Mouse (Mus musculus) forebrain, embryonic 10.5 days (tissue): Measurements from ENCODE around the gene Nrxn2. TPM values are rescaled to one million over a fixed set of nuclear protein-coding genes. Genes with fewer than 3 reads are reported as not detected.

Experiments
- DNase-seq: peaks from one replicate; pipeline ENCODE4 v3.0.0-alpha.2; 2017; ENCODE audit warnings: low spot score; ENCODE audit errors: extremely low spot score
- H3K27ac ChIP-seq: fragments of 300-500 bp; sonication (generic); 2 replicates; pipeline ENCODE4 v1.5.1; 2016; ENCODE audit warnings: mild to moderate bottlenecking
- H3K27me3 ChIP-seq: fragments of 300-500 bp; sonication (generic); 2 replicates; pipeline ENCODE4 v1.6.1; 2016; ENCODE audit warnings: mild to moderate bottlenecking; ENCODE audit not compliant: poor library complexity, severe bottlenecking
- H3K36me3 ChIP-seq: fragments of 300-500 bp; sonication (generic); replicated peaks from 2 replicates; pipeline ENCODE4 v1.6.1; 2016; ENCODE audit warnings: mild to moderate bottlenecking, moderate library complexity
- H3K4me1 ChIP-seq: fragments of 300-500 bp; sonication (generic); 2 replicates; pipeline ENCODE4 v1.6.1; 2016
- H3K4me3 ChIP-seq: fragments of 300-500 bp; sonication (generic); 2 replicates; pipeline ENCODE4 v1.5.1; 2016; ENCODE audit warnings: mild to moderate bottlenecking, moderate library complexity
- H3K9me3 ChIP-seq: fragments of 300-500 bp; sonication (generic); 2 replicates; pipeline ENCODE4 v1.6.1; 2016; ENCODE audit warnings: mild to moderate bottlenecking, moderate library complexity
- WGBS: fragments of 180-500 bp; shearing (Covaris S2); methylation state at CpG from one replicate; pipeline ENCODE4 v1.1.7; 2016; 5-methylcytosine and 5-hydroxymethylcytosine counted together
- polyA plus RNA-seq: library from polyadenylated mRNA; unstranded; fragments of >200 nt; fragmentation: Nextera tagmentation; extraction: Ambion mirVana; gene quantifications from 2 replicates; pipeline ENCODE4 v1.2.1, GENCODE M21; 2016

Nrxn2 gene
- polyA plus RNA-seq, 1 experiment from 2014 or later, result 3.1 TPM

- 85% methylated on average over 4 of the region's 4 CpGs for WGBS
- Histone ChIP-seq H3K4me3 (no peak overlapping the region), H3K9me3 (no peaks in the 10 kb centered on the region), H3K27me3 (0 out of 2 replicates have a peak, but pooled peaks cover 4% of the 10 kb centered on the region), H3K4me1 (peaks cover 42% of the 10 kb centered on the region), H3K27ac (no peak overlapping the region), H3K36me3 (peaks cover 36% of the 10 kb centered on the region)
- no peak for DNase-seq
Measured at GRCm38 (mm10) chr19:6382323-6382924, 36.1 kb upstream of the Nrxn2 start.

GRCm38 (mm10) chr19:6383470-6383869, 35.1 kb upstream of the Nrxn2 start:
- H3K36me3 ChIP-seq, result peaks cover 25% of the 10 kb centered on the region
- peaks cover 11% of the 10 kb centered on the region for H3K27me3 ChIP-seq
- H3K4me1 ChIP-seq, result peaks cover 33% of the 10 kb centered on the region
- no peak for DNase-seq
- WGBS, result 53% methylated on average over 5 of the region's 5 CpGs
- no peak overlapping the region for H3K4me3 ChIP-seq
- H3K9me3 ChIP-seq, result no peaks in the 10 kb centered on the region
- H3K27ac ChIP-seq, result 0 out of 2 replicates have a peak overlapping the region, but pooled peaks have one; percentile 9

GRCm38 (mm10) chr19:6384128-6384527, 34.4 kb upstream of the Nrxn2 start, which contains the start of gene Pygm:
Gene Pygm (plus strand): TSS chr19:6384399.
- 17% methylated on average over 7 of the region's 7 CpGs for WGBS
- 0 out of 2 replicates have a peak within 1 kb of the TSS, but pooled peaks have one; percentile 9 for H3K27ac ChIP-seq
- DNase-seq, result no peak

GRCm38 (mm10) chr19:6384954-6385353, 33.6 kb upstream of the Nrxn2 start:
- WGBS, result 83% methylated on average over 11 of the region's 11 CpGs
- H3K27ac ChIP-seq, result no peak overlapping the region
- no peak overlapping the region for H3K4me3 ChIP-seq
- H3K27me3 ChIP-seq, result peaks cover 19% of the 10 kb centered on the region
- DNase-seq, result no peak
- H3K9me3 ChIP-seq, result no peaks in the 10 kb centered on the region
- H3K4me1 ChIP-seq, result peaks cover 46% of the 10 kb centered on the region
- peaks cover 10% of the 10 kb centered on the region for H3K36me3 ChIP-seq

More at GRCm38 (mm10) chr19:6384128-6384527, 34.4 kb upstream of the Nrxn2 start, which contains the start of gene Pygm:
- no peak within 1 kb of the TSS for H3K4me3 ChIP-seq
- peaks cover 19% of the 10 kb centered on the region for H3K36me3 ChIP-seq
- peaks cover 18% of the 10 kb centered on the region for H3K27me3 ChIP-seq
- H3K9me3 ChIP-seq, result no peaks in the 10 kb centered on the region
- H3K4me1 ChIP-seq, result peaks cover 37% of the 10 kb centered on the region

GRCm38 (mm10) chr19:6385419-6385818, 33.1 kb upstream of the Nrxn2 start:
- peaks cover 50% of the 10 kb centered on the region for H3K4me1 ChIP-seq
- H3K27me3 ChIP-seq, result peaks cover 24% of the 10 kb centered on the region
- no peak overlapping the region for H3K27ac ChIP-seq
- 86% methylated on average over 5 of the region's 5 CpGs for whole genome bisulfite sequencing
- H3K4me3 ChIP-seq, result no peak overlapping the region
- no peak for DNase-seq
- H3K9me3 ChIP-seq, result no peaks in the 10 kb centered on the region
- H3K36me3 ChIP-seq, result peaks cover 9% of the 10 kb centered on the region; the same call in 1 of the 2 replicates

GRCm38 (mm10) chr19:6385821-6386220, 32.7 kb upstream of the Nrxn2 start:
- H3K27ac ChIP-seq, result no peak overlapping the region
- 85% methylated on average over 7 of the region's 7 CpGs for WGBS
- no peak for DNase-seq
- H3K27me3 ChIP-seq, result peaks cover 28% of the 10 kb centered on the region
- no peak overlapping the region for H3K4me3 ChIP-seq
- peaks cover 5% of the 10 kb centered on the region; the same call in 1 of the 2 replicates for H3K36me3 ChIP-seq
- peaks cover 54% of the 10 kb centered on the region for H3K4me1 ChIP-seq
- H3K9me3 ChIP-seq, result no peaks in the 10 kb centered on the region

GRCm38 (mm10) chr19:6386234-6386633, 32.3 kb upstream of the Nrxn2 start:
- no peaks in the 10 kb centered on the region for H3K9me3 ChIP-seq
- no peak overlapping the region for H3K4me3 ChIP-seq
- H3K27me3 ChIP-seq, result peaks cover 31% of the 10 kb centered on the region
- DNase-seq, result no peak
- no peak overlapping the region for H3K27ac ChIP-seq
- 72% methylated on average over 9 of the region's 9 CpGs for WGBS
- H3K4me1 ChIP-seq, result peaks cover 55% of the 10 kb centered on the region
- H3K36me3 ChIP-seq, result 0 out of 2 replicates have a peak, but pooled peaks cover 1% of the 10 kb centered on the region

- H3K27me3 ChIP-seq, result peaks cover 31% of the 10 kb centered on the region
- no peak for DNase-seq
- H3K9me3 ChIP-seq, result no peaks in the 10 kb centered on the region
- peaks cover 50% of the 10 kb centered on the region for H3K4me1 ChIP-seq
- H3K36me3 ChIP-seq, result no peaks in the 10 kb centered on the region
- H3K4me3 ChIP-seq, result no peak overlapping the region
- WGBS, result 87% methylated on average over 13 of the region's 13 CpGs
- H3K27ac ChIP-seq, result no peak overlapping the region
Measured at GRCm38 (mm10) chr19:6388006-6388405, 30.5 kb upstream of the Nrxn2 start.

GRCm38 (mm10) chr19:6389803-6390202, 28.7 kb upstream of the Nrxn2 start:
- DNase-seq, result no peak
- WGBS, result 3% methylated on average over 16 of the region's 16 CpGs
- peak overlapping the region; percentile 47 for H3K4me3 ChIP-seq
- H3K27ac ChIP-seq, result peak overlapping the region; percentile 48; the same call in 1 of the 2 replicates
- no peaks in the 10 kb centered on the region for H3K9me3 ChIP-seq
- H3K4me1 ChIP-seq, result peaks cover 32% of the 10 kb centered on the region
- peaks cover 31% of the 10 kb centered on the region for H3K27me3 ChIP-seq
- no peaks in the 10 kb centered on the region for H3K36me3 ChIP-seq

- peaks cover 31% of the 10 kb centered on the region for H3K27me3 ChIP-seq
- peaks cover 27% of the 10 kb centered on the region for H3K4me1 ChIP-seq
- WGBS, result 62% methylated on average over 6 of the region's 6 CpGs
- peak overlapping the region; percentile 47; the same call in 1 of the 2 replicates for H3K4me3 ChIP-seq
- H3K36me3 ChIP-seq, result no peaks in the 10 kb centered on the region
- no peak overlapping the region for H3K27ac ChIP-seq
- no peak for DNase-seq
- H3K9me3 ChIP-seq, result no peaks in the 10 kb centered on the region
Measured at GRCm38 (mm10) chr19:6390251-6390650, 28.3 kb upstream of the Nrxn2 start.

GRCm38 (mm10) chr19:6392743-6393393, 25.7 kb upstream of the Nrxn2 start:
- peaks cover 23% of the 10 kb centered on the region for H3K4me1 ChIP-seq
- H3K27ac ChIP-seq, result no peak overlapping the region
- 96% methylated on average over 14 of the region's 14 CpGs for WGBS
- peaks cover 34% of the 10 kb centered on the region for H3K27me3 ChIP-seq
- no peak for DNase-seq
- no peaks in the 10 kb centered on the region for H3K36me3 ChIP-seq
- no peak overlapping the region for H3K4me3 ChIP-seq
- no peaks in the 10 kb centered on the region for H3K9me3 ChIP-seq

GRCm38 (mm10) chr19:6393637-6394036, 24.9 kb upstream of the Nrxn2 start:
- WGBS, result 93% methylated on average over 16 of the region's 16 CpGs
- peaks cover 34% of the 10 kb centered on the region for H3K27me3 ChIP-seq
- no peak for DNase-seq
- no peak overlapping the region for H3K4me3 ChIP-seq
- H3K9me3 ChIP-seq, result no peaks in the 10 kb centered on the region
- no peaks in the 10 kb centered on the region for H3K36me3 ChIP-seq
- H3K4me1 ChIP-seq, result peaks cover 30% of the 10 kb centered on the region
- no peak overlapping the region for H3K27ac ChIP-seq

GRCm38 (mm10) chr19:6396237-6396636, 22.3 kb upstream of the Nrxn2 start:
- Histone ChIP-seq H3K4me3 (no peak overlapping the region), H3K36me3 (no peaks in the 10 kb centered on the region), H3K4me1 (peaks cover 34% of the 10 kb centered on the region), H3K27me3 (peaks cover 41% of the 10 kb centered on the region), H3K27ac (no peak overlapping the region), H3K9me3 (no peaks in the 10 kb centered on the region)
- 89% methylated on average over 5 of the region's 5 CpGs for WGBS
- DNase-seq, result no peak
